Mouse (Mus musculus): ENCODE data around the gene Kcnf1. TPM values are rescaled to one million over a fixed set of nuclear protein-coding genes. Genes with fewer than 3 reads are reported as not detected.
"Not testable (repeated sequence)": the region's sequence is repeated elsewhere in the genome, so short reads cannot be mapped to it uniquely, and the experiment has no call there.

The Kcnf1 gene
- polyA plus RNA-seq, 1 experiment from 2014 or later: 0.35 TPM

- Histone ChIP-seq H3K36me3 (no peaks in the 10 kb centered on the region), H3K27ac (no peak overlapping the region), H3K4me3 (replicated peaks) (no peak overlapping the region), H3K9me3 (replicated peaks) (no peaks in the 10 kb centered on the region), H3K27me3 (no peaks in the 10 kb centered on the region), H3K9ac (no peak overlapping the region), H3K4me1 (replicated peaks) (no peaks in the 10 kb centered on the region), H3K4me2 (no peak overlapping the region)
- 80% methylated on average over 15 of the region's 15 CpGs for WGBS (ENCODE audit: insufficient replicate concordance)
- no peak for ATAC-seq (ENCODE audit: low read depth)
- no peak for DNase-seq
These were observed 19.1 kb downstream of the Kcnf1 start for GRCm38 (mm10) chr12:17157558-17157957.

- H3K27ac ChIP-seq: no peak overlapping the region
- DNase-seq (no peak), ATAC-seq (ENCODE audit: low read depth) (no peak)
- H3K36me3 ChIP-seq: no peaks in the 10 kb centered on the region
- H3K4me3 ChIP-seq (replicated peaks): no peak overlapping the region
- WGBS (ENCODE audit: insufficient replicate concordance): 55% methylated on average over 1 of the region's 1 CpGs
- H3K4me2 ChIP-seq: no peak overlapping the region
- no peaks in the 10 kb centered on the region for H3K9me3 ChIP-seq (replicated peaks)
- no peaks in the 10 kb centered on the region for H3K4me1 ChIP-seq (replicated peaks)
- H3K27me3 ChIP-seq: no peaks in the 10 kb centered on the region
- no peak overlapping the region for H3K9ac ChIP-seq
These were observed 20.9 kb downstream of the Kcnf1 start for GRCm38 (mm10) chr12:17155781-17156180.

DNA sequence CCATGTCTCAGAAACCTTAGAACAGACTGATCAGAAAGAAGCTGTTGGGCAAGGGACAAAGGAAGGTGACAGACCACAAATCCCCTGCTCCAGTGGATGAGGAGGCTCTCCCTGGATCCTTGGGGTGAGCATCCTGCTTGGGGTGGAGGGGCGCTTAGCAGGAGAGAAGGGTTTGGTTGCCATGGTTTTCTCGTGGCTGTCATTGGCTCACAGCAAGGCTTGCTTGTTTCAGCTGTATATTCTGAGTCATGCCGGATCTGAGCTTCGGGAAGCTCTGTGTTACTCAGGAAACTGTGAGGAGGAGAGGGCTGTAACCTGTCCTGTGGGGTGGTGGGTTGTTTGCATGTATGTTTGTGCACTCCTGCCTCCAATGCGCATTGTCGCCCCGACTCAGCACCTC, 23.8 kb downstream of the Kcnf1 start:
- no peaks in the 10 kb centered on the region for H3K36me3 ChIP-seq
- no peaks in the 10 kb centered on the region for H3K9me3 ChIP-seq (replicated peaks)
- H3K4me1 ChIP-seq (replicated peaks): no peaks in the 10 kb centered on the region
- WGBS (ENCODE audit: insufficient replicate concordance): 64% methylated on average over 7 of the region's 7 CpGs
- H3K27ac ChIP-seq: no peak overlapping the region
- DNase-seq (no peak), ATAC-seq (ENCODE audit: low read depth) (no peak)
- H3K4me3 ChIP-seq (replicated peaks): no peak overlapping the region
- H3K9ac ChIP-seq: no peak overlapping the region
- no peaks in the 10 kb centered on the region for H3K27me3 ChIP-seq
- no peak overlapping the region for H3K4me2 ChIP-seq

DNA sequence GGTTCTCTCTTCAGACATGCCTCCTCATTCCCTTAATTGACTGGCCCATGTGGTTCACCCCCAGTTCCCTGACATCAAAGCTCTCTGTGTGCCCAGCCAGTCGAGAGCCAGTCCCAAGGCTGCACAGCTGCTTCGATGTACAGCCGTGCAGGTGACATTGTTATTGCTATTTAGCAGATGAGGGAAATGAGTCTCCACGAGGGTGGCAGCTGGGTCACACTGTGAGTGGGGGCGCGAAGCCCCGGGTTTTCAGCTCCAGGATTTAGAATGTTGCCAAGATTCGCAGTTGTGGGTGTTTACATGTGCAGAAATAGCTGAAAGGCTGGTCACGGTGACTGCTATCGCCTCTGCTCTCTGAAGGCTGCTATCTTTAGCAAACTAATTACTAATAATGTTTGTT, 27.8 kb downstream of the Kcnf1 start:
- WGBS (ENCODE audit: insufficient replicate concordance): 61% methylated on average over 10 of the region's 10 CpGs
- no peaks in the 10 kb centered on the region for H3K4me1 ChIP-seq (replicated peaks)
- ATAC-seq (ENCODE audit: low read depth) (no peak), DNase-seq (no peak)
- no peak overlapping the region for H3K4me3 ChIP-seq (replicated peaks)
- H3K36me3 ChIP-seq: no peaks in the 10 kb centered on the region
- H3K9me3 ChIP-seq (replicated peaks): no peaks in the 10 kb centered on the region
- H3K27me3 ChIP-seq: no peaks in the 10 kb centered on the region
- no peak overlapping the region for H3K4me2 ChIP-seq
- H3K9ac ChIP-seq: no peak overlapping the region
- H3K27ac ChIP-seq: no peak overlapping the region

DNA sequence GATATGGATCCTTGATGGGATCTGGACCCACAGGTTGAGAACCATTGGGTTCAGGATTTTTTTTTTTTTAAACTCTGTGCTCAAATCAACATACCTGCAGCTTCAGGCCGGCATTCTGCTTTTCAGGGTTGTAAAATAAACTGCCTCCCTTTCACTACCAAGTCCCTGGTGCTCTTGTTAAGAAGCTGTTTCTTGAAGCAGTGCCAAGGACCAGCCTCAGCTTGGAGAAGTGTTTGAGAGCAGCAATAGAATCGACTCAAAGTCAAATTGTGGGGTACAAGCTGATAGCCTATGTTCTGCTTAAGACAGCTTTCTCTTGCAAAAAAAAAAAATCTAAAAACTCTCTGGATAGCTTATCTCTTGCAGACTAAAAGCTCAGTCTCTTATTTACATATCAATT, 34.9 kb downstream of the Kcnf1 start:
- no peaks in the 10 kb centered on the region for H3K36me3 ChIP-seq
- ATAC-seq (ENCODE audit: low read depth) (no peak), DNase-seq (no peak)
- H3K9me3 ChIP-seq (replicated peaks): no peaks in the 10 kb centered on the region
- no peak overlapping the region for H3K4me3 ChIP-seq (replicated peaks)
- H3K9ac ChIP-seq: no peak overlapping the region
- H3K4me2 ChIP-seq: no peak overlapping the region
- no peaks in the 10 kb centered on the region for H3K27me3 ChIP-seq
- no peak overlapping the region for H3K27ac ChIP-seq
- no peaks in the 10 kb centered on the region for H3K4me1 ChIP-seq (replicated peaks)
- 26% methylated on average over 2 of the region's 2 CpGs for WGBS (ENCODE audit: insufficient replicate concordance)

DNA sequence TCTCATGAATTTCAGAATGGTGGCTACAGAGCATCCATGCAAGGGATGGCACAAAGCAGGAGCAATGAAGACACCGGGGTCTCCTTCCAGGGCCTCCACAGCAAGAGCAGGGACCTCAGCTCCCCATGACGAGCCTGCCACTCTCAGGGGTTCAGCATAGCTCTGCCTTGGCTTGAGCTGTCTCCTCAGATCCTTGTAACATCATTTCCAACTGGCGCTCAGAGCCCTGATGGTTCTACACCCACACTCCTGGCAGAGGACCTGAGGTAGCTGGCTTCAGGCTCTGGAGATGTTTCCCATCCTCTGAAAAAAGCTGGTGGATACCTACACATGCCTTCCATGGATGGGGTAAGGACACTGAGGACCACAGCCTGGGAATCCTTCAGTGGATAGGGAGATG, 36.3 kb downstream of the Kcnf1 start:
- no peaks in the 10 kb centered on the region for H3K9me3 ChIP-seq (replicated peaks)
- 59% methylated on average over 3 of the region's 3 CpGs for WGBS (ENCODE audit: insufficient replicate concordance)
- H3K36me3 ChIP-seq: no peaks in the 10 kb centered on the region
- no peaks in the 10 kb centered on the region for H3K4me1 ChIP-seq (replicated peaks)
- no peak overlapping the region for H3K27ac ChIP-seq
- no peaks in the 10 kb centered on the region for H3K27me3 ChIP-seq
- H3K9ac ChIP-seq: no peak overlapping the region
- H3K4me2 ChIP-seq: no peak overlapping the region
- no peak for DNase-seq
- ATAC-seq (ENCODE audit: low read depth): no peak
- H3K4me3 ChIP-seq (replicated peaks): no peak overlapping the region

- no peaks in the 10 kb centered on the region for H3K9me3 ChIP-seq (replicated peaks)
- no peak overlapping the region for H3K4me2 ChIP-seq
- H3K4me3 ChIP-seq (replicated peaks): no peak overlapping the region
- H3K27me3 ChIP-seq: no peaks in the 10 kb centered on the region
- no peak for ATAC-seq (ENCODE audit: low read depth)
- no peaks in the 10 kb centered on the region for H3K4me1 ChIP-seq (replicated peaks)
- H3K36me3 ChIP-seq: no peaks in the 10 kb centered on the region
- DNase-seq: no peak
- no peak overlapping the region for H3K9ac ChIP-seq
- 55% methylated on average over 9 of the region's 9 CpGs for WGBS (ENCODE audit: insufficient replicate concordance)
- no peak overlapping the region for H3K27ac ChIP-seq
These were observed 42.1 kb downstream of the Kcnf1 start for GRCm38 (mm10) chr12:17134546-17135096.

- Histone ChIP-seq H3K36me3 (no peaks in the 10 kb centered on the region), H3K4me3 (replicated peaks) (no peak overlapping the region), H3K9me3 (replicated peaks) (no peaks in the 10 kb centered on the region), H3K4me1 (replicated peaks) (no peaks in the 10 kb centered on the region), H3K9ac (no peak overlapping the region), H3K4me2 (no peak overlapping the region), H3K27me3 (no peaks in the 10 kb centered on the region), H3K27ac (no peak overlapping the region)
- ATAC-seq (ENCODE audit: low read depth): no peak
- 60% methylated on average over 8 of the region's 8 CpGs for WGBS (ENCODE audit: insufficient replicate concordance)
- no peak for DNase-seq
These were observed 44.4 kb downstream of the Kcnf1 start for GRCm38 (mm10) chr12:17132243-17132642.

DNA sequence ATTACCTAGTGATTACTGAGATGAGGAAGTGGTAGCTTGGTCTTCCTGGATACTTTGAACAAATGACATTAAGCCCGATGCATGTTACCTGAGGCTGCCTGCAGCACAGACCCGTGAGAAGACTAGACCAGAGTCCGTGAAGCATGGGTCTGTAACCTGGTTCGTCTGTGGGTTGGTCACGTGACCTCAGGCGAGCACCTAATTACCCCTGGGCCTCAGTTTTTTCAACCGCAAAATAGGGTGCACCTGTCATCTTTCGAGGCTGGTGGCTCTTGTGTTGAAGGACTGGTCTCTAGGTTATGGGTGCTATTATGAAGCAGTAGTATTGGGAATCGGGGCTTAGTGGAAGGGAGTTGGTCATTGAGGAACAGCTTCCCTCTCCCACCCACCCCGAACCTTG, 45.1 kb downstream of the Kcnf1 start:
- Histone ChIP-seq H3K4me3 (replicated peaks) (no peak overlapping the region), H3K4me2 (no peak overlapping the region), H3K27ac (no peak overlapping the region), H3K9ac (no peak overlapping the region), H3K9me3 (replicated peaks) (no peaks in the 10 kb centered on the region), H3K27me3 (no peaks in the 10 kb centered on the region), H3K36me3 (no peaks in the 10 kb centered on the region), H3K4me1 (replicated peaks) (no peaks in the 10 kb centered on the region)
- 74% methylated on average over 10 of the region's 10 CpGs for WGBS (ENCODE audit: insufficient replicate concordance)
- DNase-seq (no peak), ATAC-seq (ENCODE audit: low read depth) (no peak)

GRCm38 (mm10) chr12:17122881-17123280, 53.8 kb downstream of the Kcnf1 start:
- not testable (repeated sequence) for H3K27ac ChIP-seq; ATAC-seq (ENCODE audit: low read depth); H3K4me2 ChIP-seq; H3K27me3 ChIP-seq; H3K9ac ChIP-seq; H3K4me3 ChIP-seq (replicated peaks); H3K36me3 ChIP-seq; H3K9me3 ChIP-seq (replicated peaks); H3K4me1 ChIP-seq (replicated peaks); DNase-seq
- 91% methylated on average over 11 of the region's 12 CpGs for WGBS (ENCODE audit: insufficient replicate concordance)

Measured in liver, embryonic 13.5 days (tissue).